Mouse (Mus musculus) megakaryocyte, embryonic 14.5 days (primary cell): ENCODE data around the gene Tomm6.

Experiments used
- FLI1 ChIP-seq: IDR thresholded peaks from 2 replicates; pipeline ENCODE4 v1.6.1; 2012; ENCODE audit warnings: low read length, inconsistent platforms, mixed read lengths
- GATA1 ChIP-seq: IDR thresholded peaks from 3 replicates; pipeline ENCODE4 v1.6.1; 2012; ENCODE audit warnings: mixed read lengths, low read length, inconsistent platforms, borderline replicate concordance

- TF ChIP-seq GATA1 (no peak), FLI1 (no peak)
These were observed 15.7 kb downstream of the Tomm6 start for GRCm38 (mm10) chr17:47672311-47673111.
